Mouse (Mus musculus) heart, postnatal 25 days (tissue): Measurements from ENCODE around the gene Mrps23. TPM values are rescaled to one million over a fixed set of nuclear protein-coding genes. Genes with fewer than 3 reads are reported as not detected.

Experiments
- DNase-seq: peaks from one replicate; pipeline ENCODE4 v3.0.0; 2022; ENCODE audit warnings: low spot score
- intact Hi-C: fragments of 180-260 bp; cut with DNase I; formaldehyde crosslinking; loops from one replicate; pipeline ENCODE4 v1.15.1; 2025
- total RNA-seq, 2 experiments: library from RNA; stranded (reverse); gene quantifications; 2 replicates each; pipeline ENCODE4 v1.2.3; 2021

Mrps23 gene
- total RNA-seq, 2 experiments from 2014 or later = 301 to 306 TPM

DNA sequence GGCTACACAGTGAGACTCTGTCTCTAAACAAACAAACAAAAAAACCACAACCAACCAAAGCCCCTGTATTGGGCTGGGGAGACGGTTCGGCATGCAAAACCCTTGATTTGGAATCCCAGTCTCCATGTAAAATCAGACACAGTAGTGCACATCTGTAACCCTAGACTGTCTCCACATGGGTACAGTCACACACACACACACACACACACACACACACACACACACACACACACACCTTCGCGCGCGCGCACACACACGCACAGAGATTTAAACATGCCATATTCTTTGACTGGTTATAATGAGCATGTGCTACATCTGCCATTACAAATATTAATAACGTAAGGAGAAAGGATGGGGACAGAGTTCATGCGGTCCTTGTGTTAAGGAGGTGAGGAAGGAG, 36.1 kb downstream of the Mrps23 start:
- DNase-seq = no peak
- intact Hi-C loops = no loop called here

- intact Hi-C loops = no loop called here
- DNase-seq = no peak
Measured at GRCm38 (mm10) chr11:88240736-88241353, 36.7 kb downstream of the Mrps23 start.

DNA sequence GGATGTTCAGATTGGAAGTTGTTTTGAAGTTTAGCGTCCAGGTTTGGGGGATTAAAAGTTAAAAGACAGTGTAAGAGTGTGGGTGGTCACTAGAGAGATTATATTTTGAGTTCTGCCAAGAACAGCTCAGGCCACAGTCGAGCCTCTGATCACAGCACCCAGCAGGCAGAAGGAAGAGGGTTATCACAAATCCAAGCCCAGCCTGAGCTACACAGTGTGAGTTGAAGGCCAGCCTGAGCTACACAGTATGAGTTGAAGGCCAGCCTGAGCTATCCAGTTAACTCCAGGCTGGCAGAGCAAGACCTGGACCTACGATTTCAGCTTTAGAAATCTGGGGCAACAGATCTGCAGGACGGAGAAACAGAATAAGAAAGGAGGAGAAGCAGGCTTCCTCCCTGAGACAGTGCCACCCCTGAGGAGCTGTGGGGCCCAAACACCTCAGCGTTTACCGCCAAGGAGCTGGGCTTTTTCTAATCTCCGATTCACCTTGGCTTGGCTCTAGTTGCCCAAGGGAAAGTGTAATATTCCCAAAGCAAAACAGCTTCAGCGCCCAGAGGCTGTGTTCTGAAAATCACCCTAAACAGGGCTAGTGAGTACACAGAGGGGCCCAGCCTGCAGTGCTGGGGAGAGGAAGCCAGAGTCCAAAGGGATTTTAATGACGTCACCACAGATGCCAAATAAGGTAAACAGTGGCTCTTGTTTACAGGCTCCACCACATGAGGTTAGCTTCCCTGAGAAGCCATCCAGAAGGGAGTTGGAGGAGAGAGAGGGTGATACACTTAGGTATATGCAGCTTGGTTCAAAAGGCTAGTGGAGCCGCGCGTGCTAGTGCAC, 37.5 kb downstream of the Mrps23 start:
- intact Hi-C loops = no loop called here
- no peak for DNase-seq

GRCm38 (mm10) chr11:88245581-88246170, 41.5 kb downstream of the Mrps23 start:
- DNase-seq = no peak

GRCm38 (mm10) chr11:88248636-88249035, 44.4 kb downstream of the Mrps23 start:
- DNase-seq = no peak
- intact Hi-C loops = no loop called here

More at GRCm38 (mm10) chr11:88245581-88246170, 41.5 kb downstream of the Mrps23 start:
- intact Hi-C loops = no loop called here

DNA sequence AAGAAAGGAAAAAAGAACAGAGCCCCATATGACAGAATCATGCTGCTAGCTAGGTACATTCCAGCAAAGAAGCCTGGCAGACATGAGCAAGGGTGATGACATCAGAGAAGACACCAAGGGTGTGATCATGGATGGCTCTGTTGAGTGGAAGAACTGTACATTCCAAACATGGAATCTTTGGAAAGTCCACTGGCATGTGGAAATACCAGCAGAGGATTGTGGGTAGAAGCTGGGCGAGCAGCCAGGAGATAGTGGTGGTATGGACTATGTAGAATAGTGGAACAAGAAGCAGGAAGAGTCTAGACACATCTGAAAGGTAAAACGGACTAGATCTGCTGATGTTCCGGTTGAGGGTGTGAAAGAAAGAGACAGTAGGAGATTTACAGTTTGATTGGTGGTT, 46.4 kb downstream of the Mrps23 start:
- intact Hi-C loops = loop anchor here (5.0 kb wide), 3 partner anchors 33 to 482 kb away; no protein-coding TSS in a partner anchor
- no peak for DNase-seq

DNA sequence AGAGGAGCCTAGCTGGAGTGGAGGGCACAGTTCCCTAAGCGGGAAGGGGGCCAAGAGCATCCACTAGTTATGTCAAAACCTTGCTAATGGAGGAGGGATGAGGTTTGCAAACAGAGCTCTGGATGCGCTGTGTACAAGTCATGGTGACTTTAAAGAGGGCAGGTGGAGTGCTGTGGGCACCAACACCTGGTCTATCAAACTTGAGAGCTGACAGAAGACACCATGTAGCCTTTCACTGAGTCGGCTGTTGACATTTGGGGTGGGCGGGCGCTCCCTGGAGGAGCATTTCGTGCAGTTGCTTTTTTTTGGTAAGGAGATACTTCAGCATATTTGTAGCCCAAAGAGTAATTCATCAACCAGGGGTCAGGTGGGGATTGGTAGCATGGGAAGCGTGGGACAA, 47.1 kb downstream of the Mrps23 start:
- DNase-seq = no peak
- intact Hi-C loops = loop anchor here (5.0 kb wide), 3 partner anchors 34 to 481 kb away; no protein-coding TSS in a partner anchor

DNA sequence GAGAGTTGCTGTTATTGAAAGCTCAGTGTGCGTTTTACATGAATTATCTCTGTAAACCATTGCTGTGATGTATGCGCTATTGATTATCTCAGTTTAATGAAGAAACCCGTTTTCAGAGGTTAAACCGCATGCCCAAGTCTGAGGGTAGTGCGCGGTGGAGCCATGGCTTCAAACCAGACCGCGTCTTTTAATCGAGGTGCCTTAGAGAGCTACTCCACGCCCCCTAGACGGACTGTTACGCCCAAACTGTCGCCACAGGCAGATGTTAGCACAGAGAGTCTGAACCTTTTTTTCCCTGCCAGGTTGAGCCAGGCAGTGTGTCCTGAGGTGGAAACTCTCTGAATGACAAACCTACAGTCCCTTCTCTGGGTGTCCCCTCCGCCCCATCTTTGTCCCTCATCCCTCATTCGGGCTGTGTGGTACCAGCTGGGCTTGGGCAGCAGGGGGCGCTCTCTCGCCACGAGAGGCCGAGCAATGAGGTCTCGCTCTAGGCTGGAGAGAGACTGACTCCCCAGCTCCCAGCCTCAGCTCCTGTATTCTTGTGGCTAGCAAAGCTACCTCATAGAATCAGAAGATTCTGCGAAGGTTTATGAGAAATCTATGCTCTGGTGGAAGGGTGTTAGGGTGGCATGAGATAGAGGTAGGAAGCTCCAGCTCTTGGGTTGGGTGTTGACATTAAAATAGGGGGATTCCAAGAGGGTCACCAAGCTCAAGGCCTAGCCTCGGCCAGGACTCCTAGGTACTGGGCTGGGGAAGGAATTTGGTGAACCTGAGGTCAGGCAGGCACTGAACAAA, 48.0 kb downstream of the Mrps23 start:
- intact Hi-C loops = loop anchor here (1.0 to 5.0 kb wide), 5 partner anchors 35 to 571 kb away; no protein-coding TSS in a partner anchor
- peak; percentile 47 for DNase-seq

- intact Hi-C loops = loop anchor here (1.0 to 5.0 kb wide), 5 partner anchors 36 to 570 kb away; no protein-coding TSS in a partner anchor
- DNase-seq = no peak
Measured at GRCm38 (mm10) chr11:88252767-88253513, 48.8 kb downstream of the Mrps23 start.

DNA sequence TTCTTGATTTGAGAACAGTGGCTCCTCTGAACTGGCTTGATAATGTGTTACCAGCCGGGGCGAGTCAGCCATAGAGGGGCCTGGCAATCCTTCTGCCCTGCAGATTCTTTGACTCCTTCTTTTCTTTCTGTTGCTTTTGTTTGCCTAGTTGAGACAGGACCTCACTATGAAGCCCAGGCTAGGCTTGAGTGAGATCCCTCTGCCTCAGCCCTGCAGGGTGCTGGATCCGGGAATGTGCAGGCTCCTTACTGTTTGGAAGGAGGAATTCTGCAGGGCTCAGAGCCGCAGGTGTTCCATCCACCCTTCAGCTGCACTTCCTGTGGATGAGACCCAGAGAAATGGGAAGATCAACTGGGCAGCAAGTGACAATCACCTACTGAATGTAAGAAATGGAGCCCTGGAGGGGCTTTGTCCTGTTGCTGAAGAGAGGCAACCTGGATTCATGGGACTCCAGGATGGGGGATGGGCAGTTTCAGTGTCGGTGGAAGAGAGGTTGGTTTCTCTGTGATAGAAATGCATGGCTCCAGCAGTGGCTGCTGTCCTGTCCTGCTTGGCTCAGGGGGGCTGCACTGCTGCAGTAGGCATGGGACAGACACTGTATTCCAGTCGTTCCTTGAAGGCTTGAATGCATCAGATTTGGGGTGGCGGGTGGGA, 49.5 kb downstream of the Mrps23 start:
- intact Hi-C loops = loop anchor here (2.0 to 5.0 kb wide), 4 partner anchors 36 to 479 kb away; no protein-coding TSS in a partner anchor
- no peak for DNase-seq

- intact Hi-C loops = no loop called here
- no peak for DNase-seq
Measured at GRCm38 (mm10) chr11:88257700-88258099, 53.5 kb downstream of the Mrps23 start.

DNA sequence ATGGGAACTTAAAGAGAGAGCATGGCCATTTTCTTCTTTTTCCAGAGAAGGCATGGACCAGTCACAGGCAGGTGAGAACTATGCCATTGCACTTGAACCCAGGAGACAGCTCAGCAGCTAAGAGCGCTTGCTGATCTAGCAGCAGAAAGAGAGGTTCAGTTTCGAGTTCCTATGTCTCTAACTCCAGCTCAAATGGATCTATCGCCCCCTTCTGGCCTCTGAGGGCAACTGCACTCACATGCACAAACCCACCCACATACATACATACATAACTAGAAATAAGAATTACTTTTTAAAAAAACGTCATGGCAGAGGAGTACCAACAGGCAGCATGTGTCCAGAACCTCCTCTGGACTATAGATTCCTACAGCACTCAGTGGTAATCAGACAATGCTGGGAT, 54.0 kb downstream of the Mrps23 start:
- intact Hi-C loops = no loop called here
- no peak for DNase-seq

DNA sequence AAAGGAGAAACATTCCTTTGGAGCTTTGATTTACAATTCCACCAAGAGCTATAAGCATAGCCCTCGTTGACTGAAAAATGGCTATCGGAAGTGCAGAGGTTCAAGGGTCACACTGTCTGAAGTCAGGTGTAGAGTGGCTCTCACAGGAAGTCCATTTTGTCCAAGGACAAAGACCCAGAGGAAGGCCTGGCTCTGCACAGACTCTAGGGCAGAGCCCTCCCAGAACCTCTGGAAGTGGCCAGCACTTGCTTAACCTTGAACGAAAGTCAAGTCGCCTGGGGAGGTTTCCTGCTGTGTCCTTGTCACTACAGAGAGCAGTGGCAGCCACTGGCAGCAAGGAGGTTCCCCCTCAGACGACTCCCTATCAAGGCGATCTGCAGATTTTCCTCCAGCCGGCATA, 56.3 kb downstream of the Mrps23 start:
- DNase-seq = no peak
- intact Hi-C loops = no loop called here

Other genes with a start within 250 kb of the Mrps23 start
- 100 to 1,000 TPM; 350 to 375 TPM for gene Dynll2, start 216.9 kb upstream of the Mrps23 start, total RNA-seq
- gene Srsf1, start 157.0 kb upstream of the Mrps23 start, total RNA-seq = 100 to 1,000 TPM in 1 of 2 experiments, 10 to 100 TPM in 1; 95.4 to 116 TPM
- gene Vezf1, start 136.1 kb upstream of the Mrps23 start, total RNA-seq = 10 to 100 TPM; 40.7 to 45.3 TPM
- gene Cuedc1, start 106.3 kb upstream of the Mrps23 start, total RNA-seq = 10 to 100 TPM; 50.4 to 55.1 TPM
- gene Ccdc182, start 89.7 kb downstream of the Mrps23 start, total RNA-seq = not detected